8 mouse cellular contexts compared by ENCODE assay signal in the genomic region with DNA sequence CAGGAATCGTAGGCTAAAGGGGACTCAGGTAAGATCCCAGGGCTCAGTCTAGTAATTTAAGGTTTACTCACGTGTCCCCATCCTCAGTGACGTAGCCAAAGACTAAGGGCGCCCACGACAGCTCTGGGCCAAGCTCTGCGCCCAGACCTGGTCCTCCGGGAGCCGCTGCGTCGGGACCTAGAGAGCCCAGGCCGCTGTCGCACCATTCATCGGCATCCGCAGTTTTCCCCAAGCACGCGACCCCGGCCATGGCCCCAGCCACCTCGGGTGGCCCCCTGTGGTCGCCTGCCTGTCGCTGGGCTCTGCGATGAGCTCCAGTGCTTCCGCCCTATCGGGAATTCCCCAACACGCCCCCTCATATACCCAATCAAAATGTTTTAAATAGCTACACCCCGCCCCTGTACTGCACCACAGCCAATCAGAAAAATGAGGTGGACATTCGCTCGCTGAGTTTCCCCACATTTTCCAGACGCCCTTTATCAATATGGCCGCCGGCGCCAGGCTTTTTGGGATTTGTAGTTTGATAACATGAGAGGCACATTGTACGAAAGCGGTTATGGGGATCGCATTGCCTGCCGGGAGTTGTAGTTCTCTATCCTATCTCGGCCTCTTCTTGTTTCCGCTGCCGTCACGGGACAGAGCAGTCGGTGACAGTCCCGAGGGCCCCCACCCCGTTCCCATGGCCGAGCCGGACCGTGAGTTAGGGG. TPM values are rescaled to one million over a fixed set of nuclear protein-coding genes. Genes with fewer than 3 reads are reported as not detected.
DNase-seq lines count a peak whose midpoint lies in the region; ATAC-seq and TF ChIP-seq lines count a peak whose summit lies in the region.

A gene (plus strand): TSS at position 563 of the 707 bp plus-strand sequence.

- no peaks in the 10 kb centered on the region for H3K9me3 ChIP-seq in CH12.LX (replicated peaks; ENCODE audit: low read length)
- H3K9me3 ChIP-seq in forebrain, embryonic 11.5 days (ENCODE audit: control insufficient read depth, low read length), result no peaks in the 10 kb centered on the region
- H3K9me3 ChIP-seq in heart, embryonic 16.5 days (replicated peaks; ENCODE audit: control insufficient read depth, low read length), result no peaks in the 10 kb centered on the region
- no peaks in the 10 kb centered on the region for H3K9me3 ChIP-seq in liver, embryonic 15.5 days (replicated peaks)
- no peaks in the 10 kb centered on the region for H3K9me3 ChIP-seq in neural tube, embryonic 12.5 days

- peak within 1 kb of the TSS; percentile 81 to 88 (median 86) for H3K4me3 ChIP-seq in CH12.LX (replicated peaks in 1 of 3; ENCODE audit: low read depth in 2 of 3, low read length in 2 of 3, poor library complexity in 1 of 3)
- H3K4me3 ChIP-seq in forebrain, embryonic 11.5 days (ENCODE audit: low read depth, low read length), result peak within 1 kb of the TSS; percentile 81
- peak within 1 kb of the TSS; percentile 90 for H3K4me3 ChIP-seq in heart, embryonic 16.5 days (ENCODE audit: low read length)
- peak within 1 kb of the TSS; percentile 80 for H3K4me3 ChIP-seq in liver, embryonic 15.5 days (replicated peaks)
- H3K4me3 ChIP-seq in neural tube, embryonic 12.5 days, result peak within 1 kb of the TSS; percentile 81

- no peak for TF ChIP-seq CTCF in CH12.LX (conservative IDR thresholded peaks at IDR 0.05 in 1 of 2, IDR thresholded peaks at IDR 0.05 in 1 of 2; ENCODE audit: low read depth in 2 of 2, low read length in 2 of 2)

- peaks cover 19 to 38% of the 10 kb centered on the region in 2 experiments for H3K36me3 ChIP-seq in CH12.LX (replicated peaks in 1 of 2; ENCODE audit: control insufficient read depth in 1 of 2, insufficient read depth in 1 of 2, low read length in 1 of 2)
- no peaks in the 10 kb centered on the region for H3K36me3 ChIP-seq in forebrain, embryonic 11.5 days (ENCODE audit: control insufficient read depth, insufficient read depth, low read length)
- peaks cover 8% of the 10 kb centered on the region for H3K36me3 ChIP-seq in heart, embryonic 16.5 days (ENCODE audit: control insufficient read depth, insufficient read depth)
- peaks cover 16% of the 10 kb centered on the region for H3K36me3 ChIP-seq in liver, embryonic 15.5 days (replicated peaks)
- H3K36me3 ChIP-seq in neural tube, embryonic 12.5 days, result peaks cover 11% of the 10 kb centered on the region

- H3K4me2 ChIP-seq in CH12.LX (ENCODE audit: insufficient read depth, low read depth, poor library complexity, severe bottlenecking), result peak within 1 kb of the TSS; percentile 83
- peak within 1 kb of the TSS; percentile 77 for H3K4me2 ChIP-seq in forebrain, embryonic 11.5 days (ENCODE audit: low read depth, low read length, severe bottlenecking)
- H3K4me2 ChIP-seq in heart, embryonic 16.5 days (ENCODE audit: low read depth, low read length), result peak within 1 kb of the TSS; percentile 89
- H3K4me2 ChIP-seq in liver, embryonic 15.5 days, result peak within 1 kb of the TSS; percentile 85
- peak within 1 kb of the TSS; percentile 73 for H3K4me2 ChIP-seq in neural tube, embryonic 12.5 days (replicated peaks)

- peaks cover 14 to 40% of the 10 kb centered on the region in 2 experiments for H3K4me1 ChIP-seq in CH12.LX (ENCODE audit: control insufficient read depth in 1 of 2, insufficient read depth in 2 of 2)
- H3K4me1 ChIP-seq in forebrain, embryonic 11.5 days (replicated peaks; ENCODE audit: control insufficient read depth, insufficient read depth, low read length), result peaks cover 4% of the 10 kb centered on the region
- peaks cover 15% of the 10 kb centered on the region for H3K4me1 ChIP-seq in heart, embryonic 16.5 days (ENCODE audit: control insufficient read depth, insufficient read depth, low read length)
- H3K4me1 ChIP-seq in liver, embryonic 15.5 days (replicated peaks), result peaks cover 58% of the 10 kb centered on the region
- H3K4me1 ChIP-seq in neural tube, embryonic 12.5 days, result peaks cover 25% of the 10 kb centered on the region

- H3K9ac ChIP-seq in CH12.LX (ENCODE audit: insufficient read depth, low read depth), result peak within 1 kb of the TSS; percentile 84
- H3K9ac ChIP-seq in forebrain, embryonic 11.5 days (ENCODE audit: low read length), result peak within 1 kb of the TSS; percentile 69
- H3K9ac ChIP-seq in heart, embryonic 16.5 days (ENCODE audit: low read length), result peak within 1 kb of the TSS; percentile 87
- peak within 1 kb of the TSS; percentile 80 for H3K9ac ChIP-seq in liver, embryonic 15.5 days
- peak within 1 kb of the TSS; percentile 67 for H3K9ac ChIP-seq in neural tube, embryonic 12.5 days

- in situ Hi-C loops in CH12.LX (cut with MboI; ENCODE audit: low pct_ligation_motif_present, low pct_unique_long_range_greater_than_20kb, low sequenced_read_pairs), result no loop called here

- dilution Hi-C loops in CH12.LX (cut with MboI; ENCODE audit: extremely low pct_ligation_motif_present, extremely low pct_unique_long_range_greater_than_20kb, low sequenced_read_pairs), result no loop called here

- H3K79me2 ChIP-seq in CH12.LX (replicated peaks; ENCODE audit: control insufficient read depth, extremely low read depth, insufficient read depth, poor library complexity, severe bottlenecking), result peaks cover 34% of the 10 kb centered on the region

- no peak within 1 kb of the TSS; the same call in 1 of the 2 replicates for H3K27ac ChIP-seq in CH12.LX (ENCODE audit: insufficient read depth, low read depth)
- no peak within 1 kb of the TSS for H3K27ac ChIP-seq in forebrain, embryonic 11.5 days (ENCODE audit: low read depth, low read length)
- peak within 1 kb of the TSS; percentile 25; the same call in 1 of the 2 replicates for H3K27ac ChIP-seq in heart, embryonic 16.5 days (ENCODE audit: low read length)
- H3K27ac ChIP-seq in liver, embryonic 15.5 days (replicated peaks), result peak within 1 kb of the TSS; percentile 59; the same call in 1 of the 2 replicates
- H3K27ac ChIP-seq in neural tube, embryonic 12.5 days, result no peak within 1 kb of the TSS

- TF ChIP-seq RAD21 in CH12.LX (IDR thresholded peaks at IDR 0.05; ENCODE audit: low read depth, low read length), result no peak

- no peaks in the 10 kb centered on the region for H3K27me3 ChIP-seq in CH12.LX (replicated peaks)
- no peaks in the 10 kb centered on the region for H3K27me3 ChIP-seq in forebrain, embryonic 11.5 days (ENCODE audit: control insufficient read depth, insufficient read depth, low read length)
- no peaks in the 10 kb centered on the region for H3K27me3 ChIP-seq in heart, embryonic 16.5 days (ENCODE audit: control insufficient read depth, insufficient read depth, low read length)
- H3K27me3 ChIP-seq in liver, embryonic 15.5 days, result no peaks in the 10 kb centered on the region
- no peaks in the 10 kb centered on the region for H3K27me3 ChIP-seq in neural tube, embryonic 12.5 days (replicated peaks)

- under 1% methylated on average over 45 of the region's 45 CpGs for WGBS in forebrain, embryonic 11.5 days
- WGBS in heart, embryonic 16.5 days, result under 1% methylated on average over 45 of the region's 45 CpGs
- under 1% methylated on average over 45 of the region's 45 CpGs for WGBS in liver, embryonic 15.5 days (ENCODE audit: insufficient replicate concordance)
- WGBS in neural tube, embryonic 12.5 days, result under 1% methylated on average over 45 of the region's 45 CpGs

- ATAC-seq in forebrain, embryonic 11.5 days (replicated peaks; ENCODE audit: low FRiP score), result peak; percentile 99
- ATAC-seq in heart, embryonic 16.5 days (replicated peaks; ENCODE audit: extremely low read depth, insufficient read depth, low FRiP score), result peak; percentile 98
- ATAC-seq in liver, embryonic 15.5 days (ENCODE audit: insufficient read depth), result peak; percentile 96
- peak; percentile 99 for ATAC-seq in neural tube, embryonic 12.5 days (ENCODE audit: low FRiP score, low read depth)

- peak; percentile 83 for TF ChIP-seq POLR2A in CH12.LX (IDR thresholded peaks at IDR 0.05; ENCODE audit: low read depth, low read length)

- TF ChIP-seq EP300 in CH12.LX (IDR thresholded peaks at IDR 0.05; ENCODE audit: low read length), result no peak

- DNase-seq in CH12.LX (ENCODE audit: extremely low read depth), result peak; percentile 100
- peak; percentile 99 for DNase-seq in c-Kit-positive CD71-positive TER-119-negative erythroid progenitor cells, embryonic 14.5 days (ENCODE audit: low read depth)
- peak; percentile 96 for DNase-seq in forebrain, embryonic 11.5 days (ENCODE audit: low spot score)
- peak; percentile 97 to 99 for DNase-seq in kidney, postnatal 36 days
- DNase-seq in telencephalon, adult 2 months (ENCODE audit: low read depth, low spot score), result peak; percentile 99

TF ChIP-seq in CH12.LX, 34 proteins besides CTCF, POLR2A, EP300 and RAD21 (continues in another document):
- TF ChIP-seq SMC3 (IDR thresholded peaks at IDR 0.05; ENCODE audit: low read depth, low read length) (no peak), TBP (conservative IDR thresholded peaks at IDR 0.05; ENCODE audit: low read depth, low read length) (peak; percentile 67; the same call in 1 of the 2 replicates), ELF1 (IDR thresholded peaks at IDR 0.05; ENCODE audit: low read depth, low read length) (peak; percentile 94), MEF2A (IDR thresholded peaks at IDR 0.05; ENCODE audit: borderline replicate concordance, low read depth, low read length) (peak; percentile 44; the same call in 1 of the 2 replicates), SIN3A (IDR thresholded peaks at IDR 0.05; ENCODE audit: low read length) (peak; percentile 97), TCF12 (IDR thresholded peaks at IDR 0.05; ENCODE audit: low read depth, low read length) (peak; percentile 65; the same call in 1 of the 2 replicates), IRF4 (IDR thresholded peaks at IDR 0.05; ENCODE audit: low read depth, low read length) (peak; percentile 48; the same call in 1 of the 2 replicates), USF2 (conservative IDR thresholded peaks at IDR 0.05; ENCODE audit: low read depth, low read length) (no peak; the same call in 1 of the 2 replicates), NELFE (IDR thresholded peaks at IDR 0.05; ENCODE audit: low read depth, low read length) (peak; percentile 65; the same call in 1 of the 2 replicates), RCOR1 (conservative IDR thresholded peaks at IDR 0.05; ENCODE audit: low read depth, low read length) (0 out of 2 replicates have a peak, but pooled peaks have one; percentile 28), USF1 (IDR thresholded peaks at IDR 0.05; ENCODE audit: low read depth, low read length) (peak; percentile 45), CHD2 (IDR thresholded peaks at IDR 0.05; ENCODE audit: low read length) (peak; percentile 92), ETS1 (conservative IDR thresholded peaks at IDR 0.05; ENCODE audit: low read depth, low read length) (0 out of 2 replicates have a peak, but pooled peaks have one; percentile 22)

RNA-seq across cellular contexts. Expression of the gene that starts here (rescaled TPM):
- 66.2 and 68.3 TPM in 2 replicates for total RNA-seq in CH12.LX (2012; rRNA removed)
- 36.0 and 40.9 TPM in 2 replicates for total RNA-seq in CH12.LX (2014; rRNA removed)
- polyA plus RNA-seq in CH12.LX (2012; ENCODE audit: insufficient read length, low read depth), result 124 and 128 TPM in 2 replicates
- 63.5 and 70.2 TPM in 2 replicates for polyA plus RNA-seq in forebrain, embryonic 11.5 days (2014; fragmentation: Nextera tagmentation; extraction: Ambion mirVana)
- polyA plus RNA-seq in heart, embryonic 16.5 days (2015; fragmentation: Nextera tagmentation; extraction: Ambion mirVana), result 60.4 and 65.1 TPM in 2 replicates
- polyA plus RNA-seq in liver, embryonic 15.5 days (2015; fragmentation: Nextera tagmentation; extraction: Ambion mirVana), result 25.9 and 26.0 TPM in 2 replicates
- polyA plus RNA-seq in neural tube, embryonic 12.5 days (2016; fragmentation: Nextera tagmentation; extraction: Ambion mirVana), result 86.4 and 89.1 TPM in 2 replicates

Comparison
In these comparisons a context has a peak if more than half of its experiments do, and no peak if none do; other contexts are left out.
1. H3K27ac ChIP-seq: peak in heart, embryonic 16.5 days (single experiment) and liver, embryonic 15.5 days (single experiment); none in CH12.LX (single experiment), forebrain, embryonic 11.5 days (single experiment) and neural tube, embryonic 12.5 days (single experiment).
2. Peak in every context shown above with its lines, with median percentiles within 50 percentile points of each other: DNase-seq, H3K4me2 ChIP-seq, H3K4me3 ChIP-seq, H3K9ac ChIP-seq and ATAC-seq.